Mouse (Mus musculus) MEL-GATA-1-ER (cell line): ENCODE data around the gene Gdap1l1.
"Not testable (repeated sequence)": the region's sequence is repeated elsewhere in the genome, so short reads cannot be mapped to it uniquely, and the experiment has no call there.

ENCODE experiments used
- DNase-seq: peaks from one replicate; pipeline ENCODE4 v3.0.0-alpha.2; 2012; ENCODE audit warnings: low read depth; ENCODE audit errors: extremely low read depth

The Gdap1l1 gene

GRCm38 (mm10) chr2:163422895-163423660 is 15.2 kb upstream of the Gdap1l1 start:
- no peak for DNase-seq

- DNase-seq: no peak
Observed at GRCm38 (mm10) chr2:163424597-163424996, 13.7 kb upstream of the Gdap1l1 start, which contains the start of gene Oser1. Gene Oser1, minus strand, starts transcription at chr2:163424697.

- no peak for DNase-seq
Observed at GRCm38 (mm10) chr2:163428346-163429011, 9.8 kb upstream of the Gdap1l1 start.

- DNase-seq: no peak
Observed at GRCm38 (mm10) chr2:163431289-163431688, 7.0 kb upstream of the Gdap1l1 start.

- no peak for DNase-seq
Observed at GRCm38 (mm10) chr2:163433971-163434370, 4.3 kb upstream of the Gdap1l1 start.

GRCm38 (mm10) chr2:163437800-163438199 is 476 bp upstream of the Gdap1l1 start:
- DNase-seq: no peak

- no peak for DNase-seq
Observed at GRCm38 (mm10) chr2:163438619-163439451, 559 bp downstream of the Gdap1l1 start.

GRCm38 (mm10) chr2:163439488-163439887 is 1.2 kb downstream of the Gdap1l1 start:
- DNase-seq: no peak

- no peak for DNase-seq
Observed at GRCm38 (mm10) chr2:163443543-163443942, 5.3 kb downstream of the Gdap1l1 start.

GRCm38 (mm10) chr2:163444017-163444416 is 5.7 kb downstream of the Gdap1l1 start:
- no peak for DNase-seq

- DNase-seq: no peak
Observed at GRCm38 (mm10) chr2:163447375-163447774, 9.1 kb downstream of the Gdap1l1 start.

GRCm38 (mm10) chr2:163449276-163449675 is 11.0 kb downstream of the Gdap1l1 start:
- DNase-seq: no peak

- no peak for DNase-seq
Observed at GRCm38 (mm10) chr2:163450668-163451295, 12.5 kb downstream of the Gdap1l1 start.

GRCm38 (mm10) chr2:163452738-163453137 is 14.5 kb downstream of the Gdap1l1 start:
- DNase-seq: no peak

- DNase-seq: no peak
Observed at GRCm38 (mm10) chr2:163453378-163453777, 15.1 kb downstream of the Gdap1l1 start.

GRCm38 (mm10) chr2:163458539-163459265 is 20.4 kb downstream of the Gdap1l1 start:
- DNase-seq: no peak

- DNase-seq: peak; percentile 4
Observed at GRCm38 (mm10) chr2:163459380-163459779, 21.1 kb downstream of the Gdap1l1 start.

- no peak for DNase-seq
Observed at GRCm38 (mm10) chr2:163460622-163461021, 22.3 kb downstream of the Gdap1l1 start.

GRCm38 (mm10) chr2:163461307-163461706 is 23.0 kb downstream of the Gdap1l1 start:
- DNase-seq: not testable (repeated sequence)

- DNase-seq: no peak
Observed at GRCm38 (mm10) chr2:163462386-163462785, 24.1 kb downstream of the Gdap1l1 start.

- DNase-seq: no peak
Observed at GRCm38 (mm10) chr2:163462801-163463200, 24.5 kb downstream of the Gdap1l1 start.
